Mouse (Mus musculus) MEL (cell line): ENCODE results near the gene Lrfn1. TPM values are rescaled to one million over a fixed set of nuclear protein-coding genes. Genes with fewer than 3 reads are reported as not detected.
A peak's percentile ranks its signal among the peaks of the same experiment; 100 is the strongest.

Experiments
- DNase-seq: peaks from one replicate; pipeline ENCODE4 v3.0.0; 2011; ENCODE audit warnings: low read depth, low spot score
- H3K27ac ChIP-seq: 2 replicates; pipeline ENCODE4 v1.5.1; 2012; ENCODE audit warnings: low read depth, mild to moderate bottlenecking, control low read depth, low read length, moderate library complexity; ENCODE audit not compliant: control insufficient read depth
- H3K27me3 ChIP-seq, 2 experiments: fragments of 150-350 bp in 1 of 2; sonication (generic) in 1 of 2; 2 replicates each; pipeline ENCODE4 v1.6.1; 2012; ENCODE audit warnings: low read length in 2 of 2, mild to moderate bottlenecking in 2 of 2, improper control_type of control experiment in 1 of 2, moderate library complexity in 1 of 2; ENCODE audit not compliant: insufficient read depth in 2 of 2, control insufficient read depth in 1 of 2
- H3K36me3 ChIP-seq, 2 experiments: 2 replicates each; pipeline ENCODE4 v1.6.1; 2012 to 2014; ENCODE audit warnings: low read length in 2 of 2, improper control_type of control experiment in 1 of 2, inconsistent platforms in 1 of 2, mild to moderate bottlenecking in 1 of 2; ENCODE audit not compliant: insufficient read depth in 2 of 2, control insufficient read depth in 1 of 2
- H3K4me1 ChIP-seq, 2 experiments: fragments of 150-350 bp in 1 of 2; sonication (generic) in 1 of 2; 2 replicates each; pipeline ENCODE4 v1.6.1; 2012; ENCODE audit warnings: low read length in 2 of 2, improper control_type of control experiment in 1 of 2, mild to moderate bottlenecking in 1 of 2; ENCODE audit not compliant: insufficient read depth in 2 of 2, control insufficient read depth in 1 of 2
- H3K4me3 ChIP-seq, 2 experiments: fragments of 150-350 bp in 1 of 2; sonication (generic) in 1 of 2; 2 replicates each; pipeline ENCODE4 v1.5.1; 2012; ENCODE audit warnings: low read depth in 2 of 2, low read length in 2 of 2, mild to moderate bottlenecking in 2 of 2, moderate library complexity in 2 of 2, control low read depth in 1 of 2, improper control_type of control experiment in 1 of 2; ENCODE audit not compliant: control insufficient read depth in 1 of 2, insufficient read depth in 1 of 2
- H3K79me2 ChIP-seq: 2 replicates; pipeline ENCODE4 v1.6.1; 2012; ENCODE audit warnings: mild to moderate bottlenecking, low read length, moderate library complexity; ENCODE audit not compliant: control insufficient read depth, poor library complexity, insufficient read depth
- H3K9ac ChIP-seq: 2 replicates; pipeline ENCODE4 v1.6.1; 2012; ENCODE audit warnings: low read depth, mild to moderate bottlenecking, control low read depth, low read length, moderate library complexity; ENCODE audit not compliant: control insufficient read depth, poor library complexity, severe bottlenecking
- H3K9me3 ChIP-seq: fragments of 150-350 bp; sonication (generic); replicated peaks from 2 replicates; pipeline ENCODE4 v1.6.1; 2012; ENCODE audit warnings: mild to moderate bottlenecking, low read length, improper control_type of control experiment, moderate library complexity; ENCODE audit not compliant: insufficient read depth
- CTCF ChIP-seq, 3 experiments: IDR thresholded peaks in 2 of 3; conservative IDR thresholded peaks in 1 of 3; 2 replicates each; pipeline ENCODE4 v1.5.1; 2011 to 2012; ENCODE audit warnings: low read length in 3 of 3, low read depth in 2 of 3, mild to moderate bottlenecking in 2 of 3, improper control_type of control experiment in 1 of 3, inconsistent platforms in 1 of 3, mixed read lengths in 1 of 3, moderate library complexity in 1 of 3; ENCODE audit not compliant: control insufficient read depth in 1 of 3, insufficient read depth in 1 of 3, poor library complexity in 1 of 3, severe bottlenecking in 1 of 3
- E2F4 ChIP-seq: IDR thresholded peaks from 2 replicates; pipeline ENCODE4 v1.6.1; 2011; ENCODE audit warnings: low read depth, low read length, improper control_type of control experiment, borderline replicate concordance
- EP300 ChIP-seq, 2 experiments: IDR thresholded peaks; 2 replicates each; pipeline ENCODE4 v1.6.1; 2011; ENCODE audit warnings: improper control_type of control experiment in 2 of 2, low read length in 2 of 2, low read depth in 1 of 2, mild to moderate bottlenecking in 1 of 2
- ETS1 ChIP-seq: IDR thresholded peaks from 2 replicates; pipeline ENCODE4 v1.6.1; 2012; ENCODE audit warnings: low read depth, mild to moderate bottlenecking, inconsistent platforms, low read length, improper control_type of control experiment, moderate library complexity
- HCFC1 ChIP-seq: IDR thresholded peaks from 2 replicates; pipeline ENCODE4 v1.6.1; 2012; ENCODE audit warnings: low read depth, mild to moderate bottlenecking, inconsistent platforms, low read length, improper control_type of control experiment, moderate library complexity
- JUND ChIP-seq: IDR thresholded peaks from 2 replicates; pipeline ENCODE4 v1.6.1; 2011; ENCODE audit warnings: low read depth, mild to moderate bottlenecking, improper control_type of control experiment, low read length
- MAX ChIP-seq: IDR thresholded peaks from 2 replicates; pipeline ENCODE4 v1.6.1; 2011; ENCODE audit warnings: low read length, improper control_type of control experiment
- MAZ ChIP-seq: IDR thresholded peaks from 2 replicates; pipeline ENCODE4 v1.6.1; 2012; ENCODE audit warnings: low read depth, mild to moderate bottlenecking, inconsistent platforms, low read length, improper control_type of control experiment
- MEF2A ChIP-seq: IDR thresholded peaks from 2 replicates; pipeline ENCODE4 v1.6.1; 2014; ENCODE audit warnings: low read depth, mild to moderate bottlenecking, inconsistent platforms, low read length, improper control_type of control experiment; ENCODE audit not compliant: poor library complexity, insufficient replicate concordance, severe bottlenecking; ENCODE audit errors: extremely low read depth
- MXI1 ChIP-seq: IDR thresholded peaks from 2 replicates; pipeline ENCODE4 v1.6.1; 2011; ENCODE audit warnings: mild to moderate bottlenecking, low read depth, low read length, improper control_type of control experiment
- MYB ChIP-seq: IDR thresholded peaks from 2 replicates; pipeline ENCODE4 v1.6.1; 2011; ENCODE audit warnings: mild to moderate bottlenecking, low read depth, low read length, improper control_type of control experiment
- NRF1 ChIP-seq: IDR thresholded peaks from 2 replicates; pipeline ENCODE4 v1.6.1; 2014; ENCODE audit warnings: low read depth, mild to moderate bottlenecking, inconsistent platforms, low read length, improper control_type of control experiment, moderate library complexity; ENCODE audit not compliant: poor library complexity, insufficient read depth, severe bottlenecking
- POLR2A ChIP-seq, 2 experiments: IDR thresholded peaks; 2 replicates each; pipeline ENCODE4 v1.6.1; 2011 to 2012; ENCODE audit warnings: low read length in 2 of 2, mild to moderate bottlenecking in 2 of 2, control low read depth in 1 of 2, improper control_type of control experiment in 1 of 2, low read depth in 1 of 2, moderate library complexity in 1 of 2; ENCODE audit not compliant: control insufficient read depth in 1 of 2, insufficient read depth in 1 of 2, poor library complexity in 1 of 2
- RAD21 ChIP-seq: IDR thresholded peaks from 2 replicates; pipeline ENCODE4 v1.6.1; 2011; ENCODE audit warnings: mild to moderate bottlenecking, low read depth, low read length, improper control_type of control experiment
- SIN3A ChIP-seq: IDR thresholded peaks from 2 replicates; pipeline ENCODE4 v1.6.1; 2012; ENCODE audit warnings: low read length, improper control_type of control experiment, inconsistent platforms
- SMC3 ChIP-seq: IDR thresholded peaks from 2 replicates; pipeline ENCODE4 v1.6.1; 2011; ENCODE audit warnings: low read depth, low read length, improper control_type of control experiment
- TAL1 ChIP-seq: IDR thresholded peaks from 2 replicates; pipeline ENCODE4 v1.6.1; 2012; ENCODE audit warnings: mild to moderate bottlenecking, inconsistent platforms, low read length, moderate library complexity, mixed read lengths
- TBP ChIP-seq: IDR thresholded peaks from 2 replicates; pipeline ENCODE4 v1.8.0; 2011; ENCODE audit warnings: low read depth, low read length, improper control_type of control experiment
- USF2 ChIP-seq, 2 experiments: IDR thresholded peaks; 2 replicates each; pipeline ENCODE4 v1.6.1; 2011 to 2012; ENCODE audit warnings: improper control_type of control experiment in 2 of 2, low read length in 2 of 2, borderline replicate concordance in 1 of 2, inconsistent platforms in 1 of 2, low read depth in 1 of 2, mild to moderate bottlenecking in 1 of 2; ENCODE audit not compliant: insufficient read depth in 1 of 2
- ZC3H11A ChIP-seq: IDR thresholded peaks from 2 replicates; pipeline ENCODE4 v1.6.1; 2012; ENCODE audit warnings: low read depth, mild to moderate bottlenecking, inconsistent platforms, low read length, improper control_type of control experiment
- ZKSCAN1 ChIP-seq: IDR thresholded peaks from 2 replicates; pipeline ENCODE4 v1.6.1; 2012; ENCODE audit warnings: low read depth, mild to moderate bottlenecking, inconsistent platforms, low read length, improper control_type of control experiment, moderate library complexity
- ZNF384 ChIP-seq: IDR thresholded peaks from 2 replicates; pipeline ENCODE4 v1.6.1; 2012; ENCODE audit warnings: low read depth, mild to moderate bottlenecking, inconsistent platforms, low read length, improper control_type of control experiment
- polyA plus RNA-seq, 2 experiments: library from polyadenylated mRNA; stranded (reverse) in 1 of 2; unstranded in 1 of 2; fragments of >175 nt in 1 of 2; fragments of >200 nt in 1 of 2; gene quantifications; 2 replicates each; pipeline versions ENCODE4 v1.2.1 to v1.2.4; 2012; ENCODE audit warnings: low replicate concordance in 2 of 2, low read depth in 1 of 2; ENCODE audit not compliant: insufficient read length in 2 of 2, insufficient read depth in 1 of 2, missing spikeins in 1 of 2
- total RNA-seq: library from RNA; depleted of rRNA; stranded (reverse); fragments of 300-350 nt; gene quantifications from 2 replicates; pipeline ENCODE4 v1.2.3, GENCODE M21; 2012

Gene Lrfn1
- total and polyA plus RNA-seq, 3 experiments: 1.9 to 5.8 TPM; not detected in 1

DNA sequence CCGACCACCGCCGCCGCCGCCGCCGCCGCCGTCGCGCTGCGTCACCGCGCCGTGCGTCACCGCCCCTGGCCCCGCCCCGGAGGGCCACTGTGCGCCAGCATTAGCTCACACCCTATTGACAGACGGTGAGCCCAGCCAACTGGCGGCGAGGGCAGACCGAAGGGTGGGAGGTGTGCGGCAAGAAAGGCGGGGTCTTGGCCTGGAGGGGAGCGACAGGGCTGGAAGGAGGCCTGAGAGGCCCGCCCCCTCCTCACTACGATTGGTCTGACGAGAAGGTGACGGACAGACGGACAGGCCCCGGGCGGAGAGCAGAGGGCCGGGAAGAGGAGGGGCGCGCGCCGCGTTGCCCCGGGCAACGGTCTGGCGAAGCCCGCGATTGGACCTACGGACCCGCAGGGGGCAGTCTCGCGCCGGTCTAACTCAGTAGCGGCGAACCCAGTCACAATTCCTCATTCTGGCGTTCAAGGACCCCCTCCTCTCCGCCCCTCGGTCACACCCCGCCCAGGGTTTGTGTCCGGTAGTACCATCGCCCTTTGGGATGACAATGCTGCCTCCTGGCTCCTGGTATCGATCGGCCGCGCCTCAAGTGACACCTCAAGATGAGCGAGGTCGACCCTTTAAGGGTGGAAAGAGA lies 15.4 kb upstream of the Lrfn1 start (continued):
- TF ChIP-seq ETS1 (no peak), RAD21 (no peak), MAX (no peak), EP300 (IDR thresholded peaks at IDR 0.05; ENCODE audit: low read depth in 1 of 2, low read length in 2 of 2) (no peak), TAL1 (no peak), MEF2A (no peak)

DNA sequence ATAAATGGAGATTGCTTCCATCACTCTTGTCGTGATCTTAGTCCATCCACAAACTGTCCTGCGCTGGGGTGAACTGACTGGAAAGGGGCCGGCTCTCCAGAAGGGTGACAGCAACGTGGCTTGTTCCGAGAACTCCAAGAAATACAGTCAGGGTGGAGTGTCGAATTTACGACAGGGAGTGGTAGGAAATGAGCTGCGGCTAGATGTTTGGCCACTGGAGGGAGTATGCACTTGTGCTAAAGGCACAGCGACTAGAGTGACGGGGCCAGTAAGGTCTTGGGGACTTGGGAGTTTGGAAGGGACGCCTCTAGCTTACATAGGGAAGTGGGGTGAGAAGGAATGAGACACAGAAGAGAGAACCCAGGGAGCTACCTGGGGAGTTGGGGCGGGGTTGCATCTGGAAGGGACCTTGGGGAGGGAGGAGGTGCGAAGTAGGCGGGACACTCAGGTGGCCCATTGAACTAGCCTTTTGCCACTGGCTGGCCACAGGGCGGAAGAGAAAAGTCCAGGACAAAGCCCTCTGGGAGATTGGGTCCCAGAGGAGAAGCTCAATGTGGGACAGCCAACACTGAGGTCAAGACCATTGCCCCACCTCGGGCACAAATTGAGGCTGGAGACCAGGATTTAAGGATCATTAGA lies 14.7 kb upstream of the Lrfn1 start, which contains the start of gene Gmfg:
TSS of gene Gmfg (plus strand) at position 516 of the 639 bp plus-strand sequence.
- H3K4me1 ChIP-seq: peaks cover 28 to 47% of the 10 kb centered on the region in 2 experiments
- peak within 1 kb of the TSS; percentile 72 for H3K9ac ChIP-seq
- peak; percentile 96 for DNase-seq
- peaks cover 0 to 51% of the 10 kb centered on the region in 2 experiments; a peak in 2 of 4 replicates for H3K36me3 ChIP-seq
- no peaks in the 10 kb centered on the region for H3K27me3 ChIP-seq
- H3K79me2 ChIP-seq: peaks cover 7% of the 10 kb centered on the region
- peak within 1 kb of the TSS; percentile 83 for H3K27ac ChIP-seq
- no peaks in the 10 kb centered on the region for H3K9me3 ChIP-seq
- TF ChIP-seq POLR2A (IDR thresholded peaks at IDR 0.05; ENCODE audit: control insufficient read depth in 1 of 2, insufficient read depth in 1 of 2, low read depth in 1 of 2, low read length in 2 of 2, poor library complexity in 1 of 2) (peak; percentile 25 to 57; a peak in 2 of 4 replicates), TBP (peak; percentile 57), SMC3 (peak; percentile 81), SIN3A (peak; percentile 13), CTCF (IDR thresholded peaks at IDR 0.05 in 2 of 3, conservative IDR thresholded peaks at IDR 0.05 in 1 of 3; ENCODE audit: control insufficient read depth in 1 of 3, insufficient read depth in 1 of 3, low read depth in 2 of 3, low read length in 3 of 3, poor library complexity in 1 of 3, severe bottlenecking in 1 of 3) (peak; percentile 71 to 93 (median 80)), NRF1 (no peak), ETS1 (peak; percentile 43; the same call in 1 of the 2 replicates), JUND (no peak), MAZ (0 out of 2 replicates have a peak, but pooled peaks have one; percentile 7), MXI1 (peak; percentile 85), E2F4 (no peak), HCFC1 (peak; percentile 18; the same call in 1 of the 2 replicates), RAD21 (peak; percentile 70), EP300 (IDR thresholded peaks at IDR 0.05; ENCODE audit: low read depth in 1 of 2, low read length in 2 of 2) (no peak), ZKSCAN1 (no peak), USF2 (IDR thresholded peaks at IDR 0.05; ENCODE audit: borderline replicate concordance in 1 of 2, insufficient read depth in 1 of 2, low read depth in 1 of 2, low read length in 2 of 2) (no peak), MAX (peak; percentile 50), MYB (no peak), ZC3H11A (peak; percentile 55), ZNF384 (no peak)
- TF ChIP-seq, all 39 proteins: peak for 12
- peak within 1 kb of the TSS; percentile 65 to 78 for H3K4me3 ChIP-seq
